Mouse (Mus musculus) liver, postnatal 0 days (tissue): ENCODE measurements around the gene Rab11fip3. TPM values are rescaled to one million over a fixed set of nuclear protein-coding genes. Genes with fewer than 3 reads are reported as not detected.
"Not testable (repeated sequence)": the region's sequence is repeated elsewhere in the genome, so short reads cannot be mapped to it uniquely, and the experiment has no call there.

Source experiments
- ATAC-seq: fragments of 200-750 bp; cut with Nextera tagmentation; 2 replicates; pipeline ENCODE4 v1.8.0; 2017; ENCODE audit warnings: mild to moderate bottlenecking, moderate library complexity
- DNase-seq: peaks from one replicate; pipeline ENCODE4 v3.0.0-alpha.2; 2016
- H3K27ac ChIP-seq: fragments of 300-500 bp; sonication (generic); 2 replicates; pipeline ENCODE4 v1.5.1; 2014; ENCODE audit warnings: antibody characterized with exemption, moderate library complexity, mild to moderate bottlenecking, low read depth
- H3K27me3 ChIP-seq: fragments of 300-500 bp; sonication (generic); 2 replicates; pipeline ENCODE4 v1.6.1; 2014; ENCODE audit warnings: low read length, control low read depth, mixed read lengths; ENCODE audit not compliant: insufficient read depth
- H3K36me3 ChIP-seq: fragments of 300-500 bp; sonication (generic); replicated peaks from 2 replicates; pipeline ENCODE4 v1.6.1; 2014; ENCODE audit warnings: mild to moderate bottlenecking, control low read depth, low read length, moderate library complexity, mixed read lengths; ENCODE audit not compliant: insufficient read depth
- H3K4me1 ChIP-seq: fragments of 300-500 bp; sonication (generic); 2 replicates; pipeline ENCODE4 v1.6.1; 2014; ENCODE audit warnings: antibody characterized with exemption, mild to moderate bottlenecking, control low read depth; ENCODE audit not compliant: insufficient read depth
- H3K4me2 ChIP-seq: fragments of 300-500 bp; sonication (generic); 2 replicates; pipeline ENCODE4 v1.6.1; 2014; ENCODE audit warnings: low read depth, mild to moderate bottlenecking, low read length, moderate library complexity, mixed read lengths
- H3K4me3 ChIP-seq: fragments of 300-500 bp; sonication (generic); 2 replicates; pipeline ENCODE4 v1.5.1; 2014; ENCODE audit warnings: low read depth, low read length
- H3K9ac ChIP-seq: fragments of 300-500 bp; sonication (generic); replicated peaks from 2 replicates; pipeline ENCODE4 v1.6.1; 2014; ENCODE audit warnings: mild to moderate bottlenecking, moderate library complexity
- H3K9me3 ChIP-seq: fragments of 300-500 bp; sonication (generic); 2 replicates; pipeline ENCODE4 v1.6.1; 2016; ENCODE audit warnings: mild to moderate bottlenecking, control low read depth, low read length, mixed read lengths
- CTCF ChIP-seq: sonication (generic); IDR thresholded peaks from 2 replicates; pipeline ENCODE4 v1.5.1; 2016; ENCODE audit warnings: antibody characterized with exemption, low read depth
- EP300 ChIP-seq: IDR thresholded peaks from 2 replicates; pipeline ENCODE4 v1.6.1; 2016; ENCODE audit warnings: antibody characterized with exemption, low read depth, mild to moderate bottlenecking
- WGBS: fragments of 180-500 bp; shearing (Covaris S2); extraction: QIAGEN DNeasy Blood & Tissue Kit; methylation state at CpG from one replicate; pipeline ENCODE4 v1.1.7; 2014; ENCODE audit not compliant: insufficient replicate concordance; 5-methylcytosine and 5-hydroxymethylcytosine counted together
- polyA plus RNA-seq: library from polyadenylated mRNA; unstranded; fragments of >200 nt; fragmentation: Nextera tagmentation; extraction: Ambion mirVana; gene quantifications from 2 replicates; pipeline ENCODE4 v1.2.1, GENCODE M21; 2015

The Rab11fip3 gene
- polyA plus RNA-seq, 1 experiment from 2014 or later, result 1.7 TPM

DNA sequence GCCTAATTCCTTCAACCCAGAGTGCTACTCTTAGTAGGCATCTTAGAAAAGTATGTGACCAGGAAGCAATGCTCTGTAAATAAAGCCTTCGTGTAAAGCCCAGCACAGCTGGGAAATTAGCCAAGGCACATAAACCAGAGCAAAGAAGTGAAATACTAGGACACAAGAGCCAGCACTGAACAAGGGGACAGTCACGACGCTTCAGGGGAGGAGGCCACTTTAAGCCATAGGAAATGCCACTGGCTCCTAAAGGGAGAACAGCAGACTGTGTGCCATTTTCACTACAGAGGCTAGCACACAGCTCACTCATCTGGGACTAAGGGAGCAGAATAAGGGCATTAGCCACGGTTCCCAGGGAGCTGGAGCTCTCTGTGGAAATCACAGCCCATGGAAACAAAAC is 24.1 kb downstream of the Rab11fip3 start:
- Histone ChIP-seq H3K4me3 (no peak overlapping the region), H3K9me3 (no peaks in the 10 kb centered on the region), H3K4me1 (peaks cover 3% of the 10 kb centered on the region; the same call in 1 of the 2 replicates), H3K27ac (no peak overlapping the region), H3K36me3 (no peaks in the 10 kb centered on the region), H3K27me3 (no peaks in the 10 kb centered on the region), H3K9ac (no peak overlapping the region), H3K4me2 (no peak overlapping the region)
- TF ChIP-seq CTCF, result no peak
- TF ChIP-seq EP300, result no peak
- whole genome bisulfite sequencing, result 46% methylated on average over 4 of the region's 4 CpGs
- DNase-seq (no peak), ATAC-seq (peak; percentile 25; the same call in 1 of the 2 replicates)

DNA sequence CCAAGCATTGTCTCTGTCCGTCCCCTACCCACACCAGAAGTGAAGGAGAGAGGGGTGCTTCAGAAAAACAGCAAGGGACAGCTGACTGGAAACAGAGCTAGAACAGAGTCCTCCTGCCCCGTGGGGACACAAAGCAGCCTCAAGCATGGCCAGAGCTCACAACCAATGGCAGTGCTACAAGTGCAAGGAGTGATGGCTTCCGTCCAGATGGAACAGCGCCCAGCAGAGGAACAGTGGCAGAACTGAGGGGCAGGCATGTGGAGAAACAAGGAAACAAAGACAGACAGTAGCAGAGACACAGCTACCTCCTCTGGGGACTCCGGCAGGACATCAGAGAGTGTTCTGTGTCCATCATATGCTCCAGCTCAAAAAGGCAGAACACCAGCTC is 26.1 kb downstream of the Rab11fip3 start:
- H3K9me3 ChIP-seq, result no peaks in the 10 kb centered on the region
- WGBS, result 65% methylated on average over 5 of the region's 5 CpGs
- H3K9ac ChIP-seq, result no peak overlapping the region
- H3K4me2 ChIP-seq, result no peak overlapping the region
- H3K4me3 ChIP-seq, result no peak overlapping the region
- no peaks in the 10 kb centered on the region for H3K27me3 ChIP-seq
- peak; percentile 62 for DNase-seq
- H3K4me1 ChIP-seq, result peaks cover 3% of the 10 kb centered on the region; the same call in 1 of the 2 replicates
- H3K36me3 ChIP-seq, result no peaks in the 10 kb centered on the region
- TF ChIP-seq CTCF (0 out of 2 replicates have a peak, but pooled peaks have one; percentile 21), EP300 (no peak)
- H3K27ac ChIP-seq, result no peak overlapping the region
- ATAC-seq, result peak; percentile 48; the same call in 1 of the 2 replicates

DNA sequence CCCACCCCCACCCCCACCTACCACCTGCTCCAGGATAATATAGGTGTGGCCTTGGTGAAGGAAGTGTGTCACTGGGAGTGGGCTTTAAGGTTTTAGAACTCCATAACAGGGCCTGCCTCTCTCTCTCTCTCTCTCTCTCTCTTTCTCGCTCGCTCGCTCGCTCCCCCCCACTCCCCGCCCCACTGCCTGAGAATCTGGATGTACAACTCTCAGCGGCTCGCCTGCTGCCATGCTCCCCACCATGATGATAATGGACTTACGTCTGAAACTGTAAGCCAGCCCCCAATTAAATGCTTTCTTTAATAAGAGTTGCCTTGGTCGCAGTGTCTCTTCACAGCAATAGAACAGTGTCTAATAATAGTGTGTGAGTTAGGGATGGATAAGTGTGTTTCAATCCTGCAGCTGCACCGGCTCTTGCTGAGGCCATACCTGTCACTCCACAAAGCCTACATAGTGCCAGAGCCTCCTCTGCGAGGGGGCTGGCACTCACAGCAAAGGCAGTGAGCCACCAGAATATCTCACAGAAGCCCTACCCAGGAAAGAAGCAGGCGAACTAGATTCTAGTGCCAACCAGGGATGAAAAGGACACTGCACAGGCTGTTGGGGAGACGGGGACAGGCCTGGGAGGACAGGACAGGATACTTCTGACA is 26.6 kb downstream of the Rab11fip3 start:
- no peaks in the 10 kb centered on the region for H3K27me3 ChIP-seq
- DNase-seq, result no peak

DNA sequence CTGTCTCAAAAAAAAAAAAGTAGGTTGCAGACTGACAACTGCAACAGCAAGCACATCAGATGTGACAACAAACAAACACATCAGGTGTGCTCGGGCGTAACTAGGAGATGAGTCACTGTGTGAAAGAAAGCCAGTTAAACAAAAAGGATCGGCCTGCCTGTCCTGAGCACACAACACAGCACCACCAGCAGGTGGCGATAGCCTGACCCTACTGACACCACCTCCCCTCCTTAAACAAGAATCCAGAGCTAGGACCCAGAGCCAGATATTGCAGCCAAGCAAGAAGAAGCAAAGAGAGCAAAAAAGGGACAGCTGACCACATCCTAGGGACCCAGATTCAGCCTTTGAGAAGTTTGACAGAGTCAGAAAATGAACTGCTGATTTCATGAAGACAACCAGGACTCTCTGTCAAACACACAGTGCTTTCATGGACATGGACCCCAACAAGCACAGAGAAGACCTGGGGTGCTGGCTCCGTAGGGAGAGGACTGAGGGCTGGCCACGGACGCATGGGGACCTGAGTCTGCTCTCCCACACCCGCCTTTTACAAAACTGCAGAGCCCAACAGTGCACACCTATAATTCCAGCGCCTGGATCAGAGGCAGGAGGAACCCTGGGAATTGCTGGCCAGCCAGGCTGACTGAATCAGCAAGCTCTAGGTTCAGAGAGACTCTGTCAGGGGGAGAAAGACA is 28.1 kb downstream of the Rab11fip3 start:
- peak; percentile 68 for DNase-seq
- no peaks in the 10 kb centered on the region for H3K27me3 ChIP-seq
- no peak overlapping the region for H3K4me2 ChIP-seq
- TF ChIP-seq CTCF (peak; percentile 88), EP300 (no peak)
- ATAC-seq, result peak; percentile 77
- 44% methylated on average over 9 of the region's 9 CpGs for WGBS
- no peaks in the 10 kb centered on the region for H3K9me3 ChIP-seq
- no peak overlapping the region for H3K4me3 ChIP-seq
- H3K27ac ChIP-seq, result no peak overlapping the region
- peaks cover 3% of the 10 kb centered on the region; the same call in 1 of the 2 replicates for H3K4me1 ChIP-seq
- H3K9ac ChIP-seq, result no peak overlapping the region
- no peaks in the 10 kb centered on the region for H3K36me3 ChIP-seq

More for the DNA sequence above, 26.6 kb downstream of the Rab11fip3 start:
- no peak overlapping the region for H3K4me3 ChIP-seq
- H3K4me1 ChIP-seq, result peaks cover 3% of the 10 kb centered on the region; the same call in 1 of the 2 replicates
- WGBS, result 84% methylated on average over 13 of the region's 13 CpGs
- ATAC-seq, result no peak
- H3K9ac ChIP-seq, result no peak overlapping the region
- H3K4me2 ChIP-seq, result no peak overlapping the region
- no peak overlapping the region for H3K27ac ChIP-seq
- no peaks in the 10 kb centered on the region for H3K9me3 ChIP-seq
- TF ChIP-seq EP300, result no peak
- TF ChIP-seq CTCF, result no peak
- H3K36me3 ChIP-seq, result no peaks in the 10 kb centered on the region

DNA sequence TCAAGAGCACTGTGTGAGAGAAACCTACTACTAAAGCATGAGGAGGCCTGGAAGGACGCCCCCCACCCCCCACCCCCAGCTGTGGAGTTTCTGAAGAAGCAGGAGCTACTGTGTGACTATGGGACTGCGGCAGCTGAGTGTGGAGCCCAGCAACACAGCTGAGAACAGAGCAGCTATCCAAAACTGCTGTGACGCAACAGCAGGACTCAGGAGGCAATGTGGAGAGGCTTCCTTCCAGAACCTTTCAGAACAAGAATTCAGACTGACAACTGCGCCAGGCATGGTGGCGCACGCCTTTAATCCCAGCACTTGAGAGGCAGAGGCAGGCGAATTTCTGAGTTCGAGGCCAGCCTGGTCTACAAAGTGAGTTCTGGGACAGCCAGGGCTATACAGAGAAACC is 28.6 kb downstream of the Rab11fip3 start:
- not testable (repeated sequence) for DNase-seq, H3K27me3 ChIP-seq
- 73% methylated on average over 8 of the region's 8 CpGs for WGBS

DNA sequence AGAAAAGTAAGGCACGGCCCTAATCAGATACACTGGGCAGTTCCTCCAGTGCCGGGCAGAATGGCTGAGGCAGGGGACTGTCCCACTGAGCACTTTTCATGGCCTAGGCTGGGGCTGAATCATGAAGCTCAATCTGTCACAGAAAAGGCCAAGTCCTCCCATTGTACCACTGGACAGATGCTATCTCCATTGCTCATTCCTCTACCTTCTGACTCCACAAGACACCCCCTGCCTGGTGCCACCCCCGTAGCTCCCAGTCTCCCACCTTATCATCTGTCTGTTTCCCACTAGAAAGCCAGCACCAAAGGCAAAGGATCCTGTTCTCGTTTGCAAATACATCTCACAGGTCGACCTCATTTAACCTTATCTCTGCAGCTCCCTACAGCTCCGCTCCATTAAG is 37.3 kb downstream of the Rab11fip3 start:
- no peak for DNase-seq
- TF ChIP-seq CTCF, result no peak
- Histone ChIP-seq H3K4me1 (no peaks in the 10 kb centered on the region), H3K27ac (no peak overlapping the region), H3K4me2 (no peak overlapping the region), H3K36me3 (no peaks in the 10 kb centered on the region), H3K27me3 (no peaks in the 10 kb centered on the region), H3K9ac (no peak overlapping the region), H3K4me3 (no peak overlapping the region), H3K9me3 (no peaks in the 10 kb centered on the region)
- 72% methylated on average over 6 of the region's 6 CpGs for WGBS
- no peak for ATAC-seq

More for the DNA sequence above, 28.6 kb downstream of the Rab11fip3 start:
- H3K9me3 ChIP-seq, ATAC-seq, H3K4me2 ChIP-seq, H3K36me3 ChIP-seq, H3K27ac ChIP-seq, H3K9ac ChIP-seq, H3K4me3 ChIP-seq, H3K4me1 ChIP-seq: not testable (repeated sequence)
